Comparison of ENCODE assay signal across 8 mouse cellular contexts in the genomic region with DNA sequence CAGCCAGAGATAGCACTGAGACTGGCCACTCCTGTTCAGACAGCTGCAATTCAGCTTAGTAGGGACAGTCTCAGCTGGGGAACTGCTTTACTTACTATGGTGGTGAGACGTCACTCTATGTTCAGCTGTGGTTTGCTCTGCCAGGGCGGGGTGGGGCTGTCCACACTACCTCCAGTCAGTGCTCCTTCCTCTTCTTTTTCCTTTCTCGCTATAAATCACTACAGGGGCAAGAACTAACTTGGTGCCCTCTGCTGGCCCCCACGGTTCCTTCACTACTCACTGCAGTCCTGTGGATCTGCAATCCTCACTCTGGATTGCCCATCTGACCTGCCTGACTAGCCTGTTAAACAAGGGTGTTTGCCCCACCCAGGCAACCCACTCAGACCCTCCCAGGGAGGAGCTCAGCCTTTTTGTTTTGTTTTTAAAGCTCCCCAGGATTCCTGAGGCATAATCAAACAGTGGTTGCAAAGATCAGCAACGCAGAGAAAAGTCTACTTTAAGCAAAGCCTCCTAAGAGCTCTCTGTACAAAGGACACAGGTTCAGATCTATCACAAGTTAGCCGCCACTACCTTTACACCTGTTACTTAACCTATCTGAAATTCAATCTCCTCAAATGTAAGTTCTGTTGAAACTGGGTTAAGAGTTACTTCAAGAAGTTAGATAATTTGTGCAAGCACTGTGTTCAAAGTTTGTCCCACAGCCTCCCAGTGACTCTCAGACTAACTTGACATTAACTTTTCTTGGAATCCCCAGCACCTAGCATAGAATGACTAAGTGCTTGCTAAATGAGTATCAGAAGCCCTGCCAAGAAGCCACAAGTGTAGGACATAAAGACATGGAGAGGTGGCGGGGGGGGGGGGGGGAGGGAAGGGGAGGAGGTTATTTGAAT. TPM values are rescaled to one million over a fixed set of nuclear protein-coding genes. Genes with fewer than 3 reads are reported as not detected.
DNase-seq lines count a peak whose midpoint lies in the region; ATAC-seq and TF ChIP-seq lines count a peak whose summit lies in the region.

No protein-coding gene starts in this region.

- peaks cover 8% of the 10 kb centered on the region for H3K4me1 ChIP-seq in testis, adult 2 months (ENCODE audit: control insufficient read depth, insufficient read depth, low read length)
- peaks cover 34% of the 10 kb centered on the region for H3K4me1 ChIP-seq in lung, embryonic 15.5 days
- peaks cover 8% of the 10 kb centered on the region for H3K4me1 ChIP-seq in olfactory bulb, adult 2 months (ENCODE audit: control insufficient read depth, insufficient read depth, low read length)

- H3K9me3 ChIP-seq in lung, embryonic 15.5 days, result 0 out of 2 replicates have a peak, but pooled peaks cover 2% of the 10 kb centered on the region

- DNase-seq in testis, postnatal 10 days (ENCODE audit: low spot score), result no peak
- peak; percentile 52 for DNase-seq in heart, adult 8-10 months (ENCODE audit: low spot score)
- DNase-seq in kidney, adult 18-20 months, result peak; percentile 61
- DNase-seq in right cerebral cortex, postnatal 4 days, result no peak

- H3K9ac ChIP-seq in lung, embryonic 15.5 days, result peak overlapping the region; percentile 80

- peak; percentile 90 for ATAC-seq in common myeloid progenitor, adult 5-6 weeks (replicated peaks; ENCODE audit: low read depth, poor library complexity, severe bottlenecking)
- ATAC-seq in lung, embryonic 15.5 days (ENCODE audit: borderline replicate concordance, extremely low read depth, low FRiP score, low TSS enrichment), result peak; percentile 35

- TF ChIP-seq CTCF in testis, adult 2 months (IDR thresholded peaks at IDR 0.05; ENCODE audit: control insufficient read depth, insufficient read depth, insufficient replicate concordance, low read depth, low read length), result peak; percentile 9; the same call in 1 of the 2 replicates
- no peak for TF ChIP-seq CTCF in olfactory bulb, adult 2 months (IDR thresholded peaks at IDR 0.05; ENCODE audit: insufficient read depth, low read depth, low read length)

- no peaks in the 10 kb centered on the region for H3K36me3 ChIP-seq in testis, adult 2 months (ENCODE audit: control insufficient read depth, insufficient read depth, low read length)
- H3K36me3 ChIP-seq in lung, embryonic 15.5 days, result no peaks in the 10 kb centered on the region

- TF ChIP-seq POLR2A in testis, adult 2 months (IDR thresholded peaks at IDR 0.05; ENCODE audit: control insufficient read depth, low read depth, low read length), result no peak
- TF ChIP-seq POLR2A in olfactory bulb, adult 2 months (IDR thresholded peaks at IDR 0.05; ENCODE audit: insufficient read depth, low read depth, low read length), result no peak

- peak overlapping the region; percentile 60 for H3K4me3 ChIP-seq in testis, adult 2 months (ENCODE audit: control insufficient read depth, low read depth, low read length)
- H3K4me3 ChIP-seq in lung, embryonic 15.5 days, result peak overlapping the region; percentile 74
- peak overlapping the region; percentile 85; the same call in 1 of the 2 replicates for H3K4me3 ChIP-seq in olfactory bulb, adult 2 months (ENCODE audit: insufficient read depth, low read depth, low read length)

- H3K27ac ChIP-seq in testis, adult 2 months (ENCODE audit: control insufficient read depth, insufficient read depth, low read depth, low read length), result no peak overlapping the region
- peak overlapping the region; percentile 98 for H3K27ac ChIP-seq in lung, embryonic 15.5 days
- no peak overlapping the region for H3K27ac ChIP-seq in olfactory bulb, adult 2 months (ENCODE audit: insufficient read depth, low read depth, low read length)

- 35% methylated on average over 6 of the region's 7 CpGs for WGBS in lung, embryonic 15.5 days
- 24% methylated on average over 7 of the region's 7 CpGs for WGBS in olfactory bulb, adult 2 months

- H3K27me3 ChIP-seq in testis, adult 2 months (ENCODE audit: control insufficient read depth, insufficient read depth, low read length), result no peaks in the 10 kb centered on the region
- H3K27me3 ChIP-seq in lung, embryonic 15.5 days, result no peaks in the 10 kb centered on the region

- H3K4me2 ChIP-seq in lung, embryonic 15.5 days, result peak overlapping the region; percentile 92

RNA-seq across cellular contexts. Expression of a gene that starts 1.5 kb away (rescaled TPM):
- polyA plus RNA-seq in testis, adult 2 months (2012; rRNA removed), result 40.3 and 44.3 TPM in 2 replicates
- total RNA-seq in common myeloid progenitor, adult 5-6 weeks (2017), result 16.2 and 24.7 TPM in 2 replicates
- total RNA-seq in heart, adult 8-10 months (2022), result 100 to 1,000 TPM; 103 to 117 (median 104) TPM
- 138 TPM in 2 replicates for polyA plus RNA-seq in lung, embryonic 15.5 days (2015; fragmentation: Nextera tagmentation; extraction: Ambion mirVana)
- polyA plus RNA-seq in olfactory bulb, adult 2 months (2012; ENCODE audit: insufficient read depth, insufficient read length, low replicate concordance, missing spikeins), result not detected in 2 replicates

RNA-seq across cellular contexts. Expression of a gene that starts 10.6 kb away (rescaled TPM):
- polyA plus RNA-seq in testis, adult 2 months (2012; rRNA removed), result 2.6 and 3.1 TPM in 2 replicates
- 0.19 and 0.46 TPM in 2 replicates for total RNA-seq in common myeloid progenitor, adult 5-6 weeks (2017)
- total RNA-seq in heart, adult 8-10 months (2022), result 10 to 100 TPM in 3 of 4 experiments, 1 to 10 TPM in 1; 9.2 to 11.3 (median 10.9) TPM
- 75.9 TPM in 2 replicates for polyA plus RNA-seq in lung, embryonic 15.5 days (2015; fragmentation: Nextera tagmentation; extraction: Ambion mirVana)
- not detected in 2 replicates for polyA plus RNA-seq in olfactory bulb, adult 2 months (2012; ENCODE audit: insufficient read depth, insufficient read length, low replicate concordance, missing spikeins)

RNA-seq across cellular contexts. Expression of a gene that starts 14.7 kb away (rescaled TPM):
- 86.2 and 86.5 TPM in 2 replicates for polyA plus RNA-seq in testis, adult 2 months (2012; rRNA removed)
- 121 and 140 TPM in 2 replicates for total RNA-seq in common myeloid progenitor, adult 5-6 weeks (2017)
- total RNA-seq in heart, adult 8-10 months (2022), result 100 to 1,000 TPM; 259 to 280 (median 264) TPM
- polyA plus RNA-seq in lung, embryonic 15.5 days (2015; fragmentation: Nextera tagmentation; extraction: Ambion mirVana), result 35.8 and 39.8 TPM in 2 replicates
- polyA plus RNA-seq in olfactory bulb, adult 2 months (2012; ENCODE audit: insufficient read depth, insufficient read length, low replicate concordance, missing spikeins), result 125 TPM in 1 of 2 replicates, not detected in the other

RNA-seq across cellular contexts. Expression of a gene that starts 40.1 kb away (rescaled TPM):
- 0.15 and 0.24 TPM in 2 replicates for polyA plus RNA-seq in testis, adult 2 months (2012; rRNA removed)
- total RNA-seq in common myeloid progenitor, adult 5-6 weeks (2017), result not detected in 2 replicates
- total RNA-seq in heart, adult 8-10 months (2022), result not detected
- polyA plus RNA-seq in lung, embryonic 15.5 days (2015; fragmentation: Nextera tagmentation; extraction: Ambion mirVana), result not detected in 2 replicates
- polyA plus RNA-seq in olfactory bulb, adult 2 months (2012; ENCODE audit: insufficient read depth, insufficient read length, low replicate concordance, missing spikeins), result not detected in 2 replicates

RNA-seq across cellular contexts. Expression of a gene that starts 40.8 kb away (rescaled TPM):
- 0.43 and 0.67 TPM in 2 replicates for polyA plus RNA-seq in testis, adult 2 months (2012; rRNA removed)
- total RNA-seq in common myeloid progenitor, adult 5-6 weeks (2017), result 0.39 TPM in 1 of 2 replicates, not detected in the other
- total RNA-seq in heart, adult 8-10 months (2022), result 1 to 10 TPM; 1.7 to 2.7 (median 2.1) TPM
- 0.42 and 0.46 TPM in 2 replicates for polyA plus RNA-seq in lung, embryonic 15.5 days (2015; fragmentation: Nextera tagmentation; extraction: Ambion mirVana)
- not detected in 2 replicates for polyA plus RNA-seq in olfactory bulb, adult 2 months (2012; ENCODE audit: insufficient read depth, insufficient read length, low replicate concordance, missing spikeins)

Comparison
In these comparisons a context has a peak if more than half of its experiments do, and no peak if none do; other contexts are left out.
1. DNase-seq: peak in heart, adult 8-10 months (single experiment) and kidney, adult 18-20 months (single experiment); none in testis, postnatal 10 days (single experiment) and right cerebral cortex, postnatal 4 days (single experiment).
2. RNA of a gene that starts 1.5 kb away (polyA plus RNA-seq): 138 TPM in lung, embryonic 15.5 days and 40.3 to 44.3 TPM in testis, adult 2 months; not detected in olfactory bulb, adult 2 months; every median in the first group is over 10 times any median in the second.
3. RNA of a gene that starts 10.6 kb away (polyA plus RNA-seq): 75.9 TPM in lung, embryonic 15.5 days; 2.6 to 3.1 TPM in testis, adult 2 months and not detected in olfactory bulb, adult 2 months; every median in the first group is over 10 times any median in the second.
4. Peak in every context shown above with its lines, with median percentiles within 50 percentile points of each other: H3K4me3 ChIP-seq.